Mouse (Mus musculus) liver, embryonic 15.5 days (tissue): Measurements from ENCODE around the gene Senp7. TPM values are rescaled to one million over a fixed set of nuclear protein-coding genes. Genes with fewer than 3 reads are reported as not detected.

Source experiments
- ATAC-seq: fragments of 200-750 bp; cut with Nextera tagmentation; 2 replicates; pipeline ENCODE4 v1.8.0; 2017; ENCODE audit warnings: moderate number of reproducible peaks, mild to moderate bottlenecking, moderate library complexity; ENCODE audit not compliant: insufficient read depth
- H3K27ac ChIP-seq: fragments of 300-500 bp; sonication (generic); replicated peaks from 2 replicates; pipeline ENCODE4 v1.5.1; 2015; ENCODE audit warnings: mild to moderate bottlenecking, inconsistent platforms
- H3K27me3 ChIP-seq: fragments of 300-500 bp; sonication (generic); 2 replicates; pipeline ENCODE4 v1.6.1; 2015; ENCODE audit warnings: mild to moderate bottlenecking, inconsistent platforms
- H3K36me3 ChIP-seq: fragments of 300-500 bp; sonication (generic); replicated peaks from 2 replicates; pipeline ENCODE4 v1.6.1; 2015; ENCODE audit warnings: moderate library complexity, mild to moderate bottlenecking, inconsistent platforms
- H3K4me1 ChIP-seq: fragments of 300-500 bp; sonication (generic); replicated peaks from 2 replicates; pipeline ENCODE4 v1.6.1; 2015; ENCODE audit warnings: inconsistent platforms
- H3K4me2 ChIP-seq: fragments of 300-500 bp; sonication (generic); 2 replicates; pipeline ENCODE4 v1.6.1; 2015; ENCODE audit warnings: moderate library complexity, mild to moderate bottlenecking, inconsistent platforms
- H3K4me3 ChIP-seq: fragments of 300-500 bp; sonication (generic); replicated peaks from 2 replicates; pipeline ENCODE4 v1.5.1; 2015; ENCODE audit warnings: mild to moderate bottlenecking, inconsistent platforms
- H3K9ac ChIP-seq: fragments of 300-500 bp; sonication (generic); 2 replicates; pipeline ENCODE4 v1.6.1; 2015; ENCODE audit warnings: moderate library complexity, mild to moderate bottlenecking, inconsistent platforms
- H3K9me3 ChIP-seq: fragments of 300-500 bp; sonication (generic); replicated peaks from 2 replicates; pipeline ENCODE4 v1.6.1; 2016; ENCODE audit warnings: inconsistent platforms
- WGBS: fragments of 180-500 bp; shearing (Covaris S2); methylation state at CpG from one replicate; pipeline ENCODE4 v1.1.7; 2015; ENCODE audit warnings: mixed read lengths; ENCODE audit not compliant: insufficient replicate concordance; 5-methylcytosine and 5-hydroxymethylcytosine counted together
- microRNA-seq: library from miRNA; unstranded; fragments of <30 nt; microRNA quantifications from one replicate; pipeline ENCODE4, GENCODE M21; 2016
- polyA plus RNA-seq: library from polyadenylated mRNA; unstranded; fragments of >200 nt; fragmentation: Nextera tagmentation; extraction: Ambion mirVana; gene quantifications from 2 replicates; pipeline ENCODE4 v1.2.1, GENCODE M21; 2015

The Senp7 gene
- polyA plus RNA-seq, 1 experiment from 2014 or later: 18.9 TPM

DNA sequence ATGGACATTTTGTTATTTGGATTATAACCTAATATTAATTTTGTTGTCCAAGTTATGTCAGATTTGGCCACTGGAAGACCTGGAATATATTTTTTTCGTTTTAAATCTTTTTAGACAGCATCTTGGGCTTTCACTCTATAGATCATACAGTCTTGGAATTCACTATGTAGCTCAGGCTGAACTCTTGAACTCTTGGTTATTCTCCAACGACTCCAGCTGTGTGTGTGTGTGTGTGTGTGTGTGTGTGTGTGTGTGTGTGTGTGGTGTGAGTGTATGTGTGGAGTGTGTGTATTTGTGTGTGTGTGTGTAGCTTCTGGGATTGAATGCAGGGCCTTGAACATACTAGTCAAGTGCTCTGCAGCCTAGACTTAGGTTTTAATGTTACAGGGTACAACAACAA is 181.3 kb downstream of the Senp7 start:
- H3K36me3 ChIP-seq: no peaks in the 10 kb centered on the region
- no peak for ATAC-seq
- H3K4me1 ChIP-seq: no peaks in the 10 kb centered on the region
- H3K4me2 ChIP-seq: no peak overlapping the region
- no peak overlapping the region for H3K4me3 ChIP-seq
- no peak overlapping the region for H3K9ac ChIP-seq
- no peaks in the 10 kb centered on the region for H3K9me3 ChIP-seq
- no peaks in the 10 kb centered on the region for H3K27me3 ChIP-seq
- no peak overlapping the region for H3K27ac ChIP-seq
- 41% methylated on average over 2 of the region's 2 CpGs for WGBS

DNA sequence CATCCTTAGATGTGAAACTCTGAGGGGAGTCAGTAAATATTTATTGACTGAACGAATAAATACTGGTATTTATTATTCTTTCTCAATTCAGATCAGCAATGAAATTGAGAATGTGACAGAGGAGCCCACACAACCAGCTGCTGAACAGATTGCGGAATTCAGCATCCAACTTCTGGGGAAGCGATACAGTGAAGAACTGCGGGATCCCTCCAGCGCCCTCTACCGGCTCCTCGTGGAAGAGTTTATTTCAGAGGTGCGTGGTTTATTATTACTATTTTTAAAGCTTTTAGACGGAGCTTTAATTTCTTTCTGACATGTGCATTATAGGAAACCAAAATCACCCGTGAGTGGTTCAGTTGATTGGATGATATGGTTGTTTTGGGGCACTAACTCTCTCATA is 183.2 kb downstream of the Senp7 start:
- H3K36me3 ChIP-seq: no peaks in the 10 kb centered on the region
- 48% methylated on average over 10 of the region's 10 CpGs for WGBS
- no peaks in the 10 kb centered on the region for H3K27me3 ChIP-seq
- H3K27ac ChIP-seq: no peak overlapping the region
- no peak overlapping the region for H3K4me2 ChIP-seq
- no peaks in the 10 kb centered on the region for H3K9me3 ChIP-seq
- H3K4me1 ChIP-seq: no peaks in the 10 kb centered on the region
- no peak overlapping the region for H3K9ac ChIP-seq
- ATAC-seq: no peak
- H3K4me3 ChIP-seq: no peak overlapping the region

DNA sequence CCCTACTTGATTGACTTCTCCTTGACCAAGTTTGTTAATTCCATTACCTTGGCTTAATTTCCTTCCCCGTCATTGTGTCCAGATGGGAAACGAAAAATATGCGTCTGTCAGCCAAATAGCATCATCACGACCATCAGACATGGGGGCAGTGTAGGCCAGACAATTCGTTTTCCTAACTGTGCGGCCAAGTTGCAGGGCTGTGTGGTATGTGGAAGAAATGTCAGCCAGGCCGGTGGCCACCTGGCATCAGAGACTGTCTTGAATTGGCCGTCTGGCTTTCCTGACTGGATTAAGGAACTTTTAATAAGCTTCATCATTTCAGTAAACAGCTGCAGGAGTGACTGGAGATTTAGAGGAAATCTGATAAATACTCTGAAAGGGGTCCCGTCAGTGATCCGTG is 184.6 kb downstream of the Senp7 start:
- 70% methylated on average over 10 of the region's 10 CpGs for WGBS
- Histone ChIP-seq H3K4me1 (no peaks in the 10 kb centered on the region), H3K9me3 (no peaks in the 10 kb centered on the region), H3K4me3 (no peak overlapping the region), H3K27ac (no peak overlapping the region), H3K27me3 (no peaks in the 10 kb centered on the region), H3K9ac (no peak overlapping the region), H3K36me3 (no peaks in the 10 kb centered on the region), H3K4me2 (no peak overlapping the region)
- no peak for ATAC-seq

Small RNA genes within 50 kb of the gene (microRNA-seq; reads per million reads assigned to microRNA genes)
- gene Gm24047: not detected

Other genes starting within 250 kb of the Senp7 start
- gene Nfkbiz, start 209.4 kb upstream of the Senp7 start, polyA plus RNA-seq: 1.8 and 2.1 TPM in 2 replicates
- 0.43 and 0.44 TPM in 2 replicates for gene Nxpe3, start 153.1 kb upstream of the Senp7 start, polyA plus RNA-seq
- 3.5 and 3.9 TPM in 2 replicates for gene Cep97, start 113.5 kb upstream of the Senp7 start, polyA plus RNA-seq
- 281 and 346 TPM in 2 replicates for gene Rpl24, start 82.1 kb upstream of the Senp7 start, polyA plus RNA-seq
- 8.7 and 10.1 TPM in 2 replicates for gene Zbtb11, start 74.5 kb upstream of the Senp7 start, polyA plus RNA-seq
- 85.2 and 93.7 TPM in 2 replicates for gene Pcnp, start 18.6 kb upstream of the Senp7 start, polyA plus RNA-seq
- gene Trmt10c, start 10.5 kb upstream of the Senp7 start, polyA plus RNA-seq: 12.7 and 12.9 TPM in 2 replicates
- 0.12 and 0.14 TPM in 2 replicates for gene Impg2, start 156.0 kb downstream of the Senp7 start, polyA plus RNA-seq